Mouse (Mus musculus) embryo, embryonic 11.5 days (tissue): ENCODE measurements around the gene Ifitm1.
"Not testable (repeated sequence)": the region's sequence is repeated elsewhere in the genome, so short reads cannot be mapped to it uniquely, and the experiment has no call there.

Experiments used
- DNase-seq: peaks from one replicate; pipeline ENCODE4 v3.0.0-alpha.2; 2012; ENCODE audit warnings: low read depth, low spot score

Gene Ifitm1

DNA sequence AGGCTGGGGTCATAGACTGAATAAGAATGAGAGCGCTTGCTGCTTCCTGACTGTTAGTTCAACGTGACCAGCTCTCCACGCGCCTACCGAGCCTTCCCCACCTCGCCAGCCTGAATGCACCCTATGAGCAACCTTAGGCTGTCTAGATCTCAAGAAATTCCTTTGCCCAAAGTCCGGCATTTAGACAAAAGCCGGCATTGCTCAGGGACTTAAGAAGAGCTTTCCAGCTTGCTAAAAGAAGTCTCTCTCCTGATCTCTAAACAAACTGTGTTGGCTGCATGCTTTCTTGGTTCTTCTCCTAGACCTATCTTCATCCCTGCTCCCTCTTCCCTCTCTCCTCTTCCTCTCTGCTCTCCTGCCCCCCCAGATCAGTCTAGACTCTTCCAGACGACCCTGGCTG is 7.9 kb downstream of the Ifitm1 start:
- no peak for DNase-seq

DNA sequence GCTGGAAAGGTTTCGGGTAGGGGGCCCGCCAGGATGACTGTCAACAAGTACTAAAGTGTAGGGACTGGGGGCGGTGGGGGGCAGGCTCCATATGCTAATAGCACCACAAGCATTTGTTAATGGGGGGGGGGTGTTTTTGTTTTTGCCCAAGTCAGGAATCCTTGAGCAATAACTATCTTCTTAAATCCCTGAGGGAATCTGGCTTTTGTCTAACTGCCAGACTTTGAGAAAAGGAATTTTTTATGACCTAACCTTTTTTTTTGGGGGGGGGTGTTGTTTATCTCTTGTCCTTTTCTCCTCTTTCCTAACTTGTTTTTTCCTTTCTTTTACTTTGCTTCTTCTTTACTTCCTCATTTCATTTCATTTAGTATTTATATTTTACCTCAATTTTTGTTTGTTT is 8.4 kb downstream of the Ifitm1 start:
- DNase-seq = no peak

DNA sequence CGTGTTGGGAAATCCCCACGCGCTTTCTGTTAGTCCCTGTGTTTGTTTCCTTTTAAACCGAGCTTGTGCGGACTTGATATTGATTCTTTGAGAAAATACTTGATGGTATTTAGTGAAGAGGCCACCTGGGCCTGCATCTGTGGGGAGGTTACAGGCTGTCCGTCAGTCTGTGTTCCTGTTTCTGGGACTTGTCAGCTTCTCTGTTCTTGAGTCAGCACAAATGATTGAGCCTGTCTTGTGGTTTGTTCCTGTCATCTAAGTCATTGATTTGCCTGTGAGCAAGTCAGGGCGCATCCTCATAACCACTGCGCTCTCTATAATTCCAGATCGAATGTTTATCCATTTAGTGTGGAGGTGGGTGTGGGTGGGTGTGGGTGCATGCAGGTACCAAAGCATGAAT is 9.7 kb downstream of the Ifitm1 start:
- not testable (repeated sequence) for DNase-seq

DNA sequence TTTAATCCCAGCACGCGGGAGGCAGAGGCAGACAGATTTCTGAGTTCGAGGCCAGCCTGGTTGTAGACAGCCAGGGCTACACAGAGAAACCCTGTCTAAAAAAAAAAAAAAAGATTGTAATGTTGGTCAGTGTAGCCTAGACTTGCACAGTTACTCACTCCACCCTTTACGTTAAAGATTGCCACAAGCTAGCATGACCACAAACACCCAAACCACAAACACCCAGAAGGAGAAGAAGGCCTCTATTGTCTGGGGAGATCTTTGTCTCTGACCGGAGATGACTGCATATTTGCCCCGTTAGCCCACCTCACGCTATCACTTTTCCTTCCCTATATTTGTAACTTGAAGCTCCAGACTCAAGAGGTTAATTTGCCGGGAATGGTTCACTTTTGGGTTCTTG is 14.7 kb downstream of the Ifitm1 start:
- no peak for DNase-seq

DNA sequence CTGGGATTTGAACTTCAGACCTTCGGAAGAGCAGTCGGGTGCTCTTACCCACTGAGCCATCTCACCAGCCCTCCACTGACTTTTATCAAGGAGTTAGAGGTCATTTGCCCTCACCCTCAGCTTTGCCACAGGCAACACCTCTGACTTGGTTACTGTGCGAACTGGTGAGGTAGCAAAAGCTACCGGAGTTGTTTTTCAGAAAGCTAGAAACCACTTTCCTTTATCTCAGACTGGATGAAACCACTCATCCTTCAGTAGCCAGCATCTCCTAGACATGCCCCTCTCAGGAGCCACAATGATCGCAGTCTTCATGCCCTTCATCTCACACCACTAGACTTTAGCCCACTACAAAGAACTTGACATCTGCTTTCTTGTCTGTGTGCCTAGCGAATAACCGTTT is 15.9 kb downstream of the Ifitm1 start:
- no peak for DNase-seq

DNA sequence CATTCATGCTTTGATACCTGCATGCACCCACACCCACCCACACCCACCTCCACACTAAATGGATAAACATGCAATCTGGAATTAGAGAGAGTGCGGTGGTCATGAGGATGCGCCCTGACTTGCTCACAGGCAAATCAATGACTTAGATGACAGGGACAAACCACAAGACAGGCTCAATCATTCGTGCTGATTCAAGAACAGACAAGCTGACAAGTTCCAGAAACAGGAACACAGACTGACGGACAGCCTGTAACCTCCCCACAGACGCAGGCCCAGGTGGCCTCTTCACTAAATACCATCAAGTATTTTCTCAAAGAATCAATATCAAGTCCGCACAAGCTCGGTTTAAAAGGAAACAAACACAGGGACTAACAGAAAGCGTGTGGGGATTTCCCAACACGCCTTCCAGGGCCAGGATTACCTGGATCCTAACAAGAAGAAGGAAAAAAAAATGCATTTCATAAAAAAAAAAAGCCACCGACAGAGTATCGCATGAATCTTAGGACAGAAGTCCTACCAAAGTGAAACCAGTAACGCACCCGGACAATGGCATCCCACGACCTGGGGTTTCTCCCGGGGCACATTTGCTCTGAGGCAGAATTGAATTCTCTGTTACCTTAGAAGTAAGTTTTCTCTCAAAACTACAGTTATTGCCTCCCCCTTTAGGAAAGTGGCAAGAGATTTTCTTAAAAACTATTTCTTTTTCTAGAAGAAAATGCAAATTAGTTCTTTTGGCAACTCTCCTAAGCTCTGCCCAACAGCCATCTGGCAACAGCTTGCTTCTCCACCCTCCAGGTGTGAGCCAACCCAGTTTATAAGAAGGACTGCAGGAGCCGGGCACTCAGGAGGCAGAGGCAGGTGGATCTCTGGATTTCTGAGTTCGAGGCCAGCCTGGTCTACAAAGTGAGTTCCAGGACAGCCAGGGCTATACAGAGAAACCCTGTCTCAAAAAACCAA is 20.4 kb downstream of the Ifitm1 start:
- no peak for DNase-seq

DNA sequence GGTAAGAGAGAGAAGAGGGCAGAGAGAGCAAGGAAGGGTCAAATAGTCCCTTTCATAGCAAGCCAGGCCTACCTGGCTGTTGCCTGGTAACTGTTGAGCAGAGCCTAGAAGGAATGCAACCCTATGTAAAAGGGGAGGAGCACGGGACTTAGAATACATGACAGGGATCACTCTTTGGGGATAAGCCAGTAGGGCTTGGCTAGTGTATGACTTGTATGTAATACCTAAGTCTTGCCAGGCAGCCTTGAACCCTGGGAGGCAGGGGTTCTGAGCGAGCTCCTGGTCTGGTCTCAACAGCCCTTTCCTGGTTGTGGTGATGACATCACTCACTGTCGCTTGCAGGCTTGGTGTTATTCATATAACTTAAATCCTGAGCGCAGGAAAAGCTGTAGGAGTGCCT is 22.0 kb downstream of the Ifitm1 start:
- DNase-seq = no peak

DNA sequence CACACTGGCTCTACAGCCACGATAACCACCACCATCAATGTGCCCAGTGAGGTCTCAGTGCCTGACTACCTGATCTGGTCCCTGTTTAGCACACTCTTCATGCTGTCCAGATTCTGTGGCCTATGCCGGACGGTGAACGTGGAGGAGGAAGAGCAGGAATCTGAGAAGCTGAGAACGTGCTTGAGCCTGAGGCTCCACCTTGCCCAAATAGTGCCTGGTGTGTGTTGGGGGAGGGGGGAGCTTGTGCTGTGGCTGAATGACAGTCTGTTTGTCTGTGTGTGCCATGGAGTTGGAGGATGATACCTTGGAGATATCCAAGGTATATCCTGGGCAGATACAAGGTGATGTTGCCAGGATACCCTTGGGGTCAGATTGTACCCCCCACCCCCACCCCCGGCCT is 23.2 kb downstream of the Ifitm1 start:
- no peak for DNase-seq

DNA sequence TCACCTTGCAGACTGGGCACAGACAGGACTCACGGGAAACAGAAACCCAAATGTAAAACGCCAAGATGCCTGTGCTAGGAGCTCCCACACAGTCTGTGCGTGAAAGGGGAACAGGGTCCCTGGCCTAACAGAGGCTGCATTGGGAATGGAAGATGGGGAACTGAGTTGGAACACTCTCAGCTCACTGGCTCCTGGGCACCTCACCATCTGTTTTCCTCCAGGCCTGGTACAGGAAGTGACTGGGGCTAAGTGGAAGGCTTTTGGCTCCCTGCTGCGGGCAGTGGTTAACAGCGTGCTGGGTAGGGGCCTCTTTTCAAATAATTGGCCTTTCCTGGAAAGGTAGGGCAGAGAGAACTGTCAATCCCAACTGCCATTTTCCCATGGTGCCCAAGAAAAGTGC is 23.6 kb downstream of the Ifitm1 start:
- no peak for DNase-seq

DNA sequence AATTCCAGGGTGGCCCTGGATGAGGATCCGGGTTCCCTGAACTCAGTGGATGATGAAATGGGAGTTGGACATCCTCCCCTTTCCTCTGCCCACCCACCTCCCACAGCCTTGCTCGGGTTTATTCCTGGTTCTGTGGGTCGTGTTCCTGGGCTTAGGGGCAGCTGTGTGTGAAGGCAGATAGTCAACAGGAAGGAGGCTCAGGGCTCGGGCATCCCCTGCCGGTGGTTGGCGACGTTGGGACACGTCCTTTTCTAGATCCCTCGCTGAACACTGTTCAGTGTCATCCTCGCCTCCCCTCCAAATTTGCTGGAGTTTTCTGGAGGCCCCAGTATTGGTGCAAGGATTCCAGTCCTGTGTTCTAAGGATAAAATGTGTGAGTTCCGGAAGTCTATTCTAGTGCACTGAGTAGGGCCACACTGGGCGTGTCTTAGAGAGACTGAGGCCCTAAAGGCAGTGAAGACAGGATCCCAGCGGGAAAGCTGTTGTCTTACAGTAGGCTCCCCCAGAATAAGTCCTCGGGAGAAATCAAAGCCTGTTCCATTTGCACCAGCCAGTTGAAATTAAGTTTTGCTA is 24.2 kb downstream of the Ifitm1 start:
- DNase-seq = no peak

DNA sequence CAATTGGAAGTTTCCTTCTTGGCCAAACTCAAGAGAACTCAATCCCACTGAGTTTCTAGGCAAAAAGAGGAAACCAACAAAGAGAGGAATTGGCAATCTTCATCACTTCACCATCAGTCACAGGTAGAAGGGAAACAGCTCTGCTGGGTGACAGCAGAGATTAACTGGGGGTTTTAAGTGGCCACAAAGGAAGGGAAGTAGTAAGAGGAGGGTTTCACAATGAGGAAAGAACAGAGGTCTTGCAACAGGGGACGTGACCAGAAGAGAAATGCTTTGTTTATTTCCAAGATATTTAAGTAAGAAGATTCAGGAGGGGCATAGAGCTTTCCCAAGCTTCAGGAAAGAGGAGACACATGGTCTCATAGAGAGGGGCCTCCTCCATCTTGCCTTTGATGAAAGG is 30.8 kb downstream of the Ifitm1 start:
- DNase-seq = no peak

DNA sequence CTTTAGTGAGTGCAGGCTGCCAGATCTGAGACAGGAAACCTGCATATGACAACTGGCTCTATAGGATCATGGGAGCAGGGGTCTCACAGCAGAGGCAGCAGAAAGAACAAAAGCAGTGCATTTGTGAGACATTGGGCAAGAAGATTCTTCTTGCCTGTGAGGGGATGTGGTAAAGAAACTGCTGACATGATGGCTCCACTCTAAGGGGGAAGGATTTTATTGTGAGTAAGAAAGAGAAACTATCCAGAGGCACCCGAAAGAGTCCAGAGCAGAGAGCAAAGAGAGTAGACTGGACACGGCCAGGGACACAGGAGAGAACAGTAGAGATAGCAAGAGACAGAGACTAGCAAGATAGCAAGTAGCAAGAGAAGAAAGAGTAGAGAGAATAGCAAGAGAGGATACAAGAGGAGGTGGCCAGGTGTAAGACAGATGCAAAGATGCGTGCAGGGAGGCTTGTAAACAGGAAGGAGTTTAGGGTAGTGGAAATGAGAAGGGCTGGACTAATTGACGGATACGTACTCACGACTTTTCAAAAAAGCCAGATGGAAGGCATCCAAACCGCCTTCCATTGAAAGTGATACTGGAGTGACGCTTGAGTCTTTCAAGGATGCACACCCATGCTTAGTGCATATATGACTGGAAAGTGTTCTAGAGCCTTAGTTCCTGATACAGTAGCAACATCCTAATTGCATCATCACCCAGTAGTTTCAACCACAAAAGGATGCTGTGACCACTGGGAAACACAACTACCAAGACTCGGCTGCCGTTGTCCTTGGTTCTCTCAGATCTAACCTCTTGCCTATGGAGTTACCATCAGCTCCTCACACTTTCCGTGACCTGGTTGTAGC is 32.1 kb downstream of the Ifitm1 start:
- no peak for DNase-seq

DNA sequence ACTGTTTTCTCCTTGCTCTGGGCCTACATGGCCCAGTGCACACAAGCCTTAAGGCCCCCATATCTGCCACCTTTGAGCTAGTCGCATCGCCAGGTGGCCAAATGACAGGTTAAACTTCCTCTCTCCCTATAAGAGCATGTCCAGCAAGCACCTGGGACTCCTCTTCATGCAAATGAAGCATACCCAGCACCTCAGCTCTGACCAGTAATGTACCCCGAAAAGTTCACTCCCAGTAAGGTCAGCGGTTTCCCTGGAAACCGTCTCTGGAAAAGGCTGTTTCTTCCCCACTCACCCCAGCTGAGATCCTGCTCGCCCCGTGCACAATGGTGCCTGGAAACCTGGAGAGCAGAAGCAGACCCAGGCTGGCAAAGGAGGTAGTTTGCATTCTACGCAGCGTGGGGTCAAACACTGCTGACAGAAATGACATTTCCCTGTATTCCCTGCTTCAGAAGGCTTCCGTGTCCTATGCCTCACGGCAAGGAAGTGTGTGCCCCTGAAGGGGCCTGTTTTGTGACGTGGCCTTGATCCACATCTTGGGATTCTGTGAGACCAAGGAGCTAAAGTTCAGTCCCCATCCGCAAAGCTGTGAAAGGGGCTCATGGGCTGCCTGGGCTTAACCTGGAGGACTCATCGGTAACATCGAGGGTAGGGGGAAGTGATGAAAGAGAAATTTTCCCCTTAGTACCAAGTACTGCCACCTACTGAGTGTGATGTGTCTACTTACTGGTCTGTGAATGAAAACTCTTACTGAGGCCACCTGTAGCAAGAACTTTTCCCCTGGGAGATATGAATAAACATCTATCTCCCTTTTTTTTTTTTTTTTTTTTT is 34.1 kb downstream of the Ifitm1 start:
- DNase-seq = no peak

DNA sequence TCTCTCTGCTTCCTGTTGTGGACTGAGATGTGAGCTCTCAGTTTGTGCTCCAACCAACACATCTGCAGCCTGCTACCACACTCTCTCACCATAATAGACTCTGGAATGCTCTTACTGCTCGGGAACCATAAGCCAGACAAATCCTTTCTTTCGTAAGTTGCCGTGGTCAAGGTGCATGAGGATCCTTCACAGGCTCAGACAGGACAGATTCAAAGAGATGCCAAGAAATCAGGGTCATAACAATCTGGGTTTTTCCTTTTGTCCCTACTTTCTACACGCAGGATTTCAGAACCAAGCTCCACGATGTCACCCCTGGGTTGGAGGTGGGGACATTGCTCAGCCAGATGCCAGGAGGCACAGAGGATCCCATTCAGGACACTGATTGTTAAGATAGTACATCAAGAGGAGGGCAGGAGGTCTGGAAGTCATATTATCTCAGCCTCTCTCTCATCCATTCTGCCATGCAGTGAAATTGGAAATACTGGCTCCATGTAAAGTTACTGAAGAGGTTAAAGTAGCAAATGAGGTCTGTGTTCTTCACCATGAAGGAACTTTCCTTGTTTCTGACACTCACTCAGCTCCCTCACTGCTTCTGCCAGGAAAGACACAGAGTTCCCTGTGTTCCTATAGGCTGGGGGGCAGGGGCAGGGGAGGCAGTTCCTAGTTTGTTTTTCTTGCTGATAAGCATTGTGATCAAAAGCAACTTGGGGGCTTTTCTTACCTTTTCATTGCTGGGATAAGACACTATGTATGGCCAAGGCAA is 36.4 kb downstream of the Ifitm1 start:
- no peak for DNase-seq

DNA sequence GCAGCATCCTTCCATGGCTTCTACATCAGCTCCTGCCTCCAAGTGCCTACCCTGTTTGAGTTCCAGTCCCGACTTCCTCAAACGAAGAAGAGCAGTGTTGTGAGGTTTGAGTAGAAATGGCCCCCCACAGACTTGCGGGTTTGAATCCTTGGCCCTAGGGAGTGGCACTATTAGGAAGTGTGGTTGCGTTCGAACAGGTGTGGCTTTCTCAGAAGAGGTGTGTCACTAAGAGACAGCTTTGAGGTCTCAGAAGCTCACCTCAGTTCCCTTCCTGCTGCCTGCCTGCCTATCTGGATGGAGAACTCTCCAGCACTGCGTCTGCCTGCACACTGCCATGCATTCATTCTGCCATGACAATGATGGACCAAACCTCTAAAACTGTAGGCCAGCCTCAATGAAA is 39.4 kb downstream of the Ifitm1 start:
- DNase-seq = no peak

DNA sequence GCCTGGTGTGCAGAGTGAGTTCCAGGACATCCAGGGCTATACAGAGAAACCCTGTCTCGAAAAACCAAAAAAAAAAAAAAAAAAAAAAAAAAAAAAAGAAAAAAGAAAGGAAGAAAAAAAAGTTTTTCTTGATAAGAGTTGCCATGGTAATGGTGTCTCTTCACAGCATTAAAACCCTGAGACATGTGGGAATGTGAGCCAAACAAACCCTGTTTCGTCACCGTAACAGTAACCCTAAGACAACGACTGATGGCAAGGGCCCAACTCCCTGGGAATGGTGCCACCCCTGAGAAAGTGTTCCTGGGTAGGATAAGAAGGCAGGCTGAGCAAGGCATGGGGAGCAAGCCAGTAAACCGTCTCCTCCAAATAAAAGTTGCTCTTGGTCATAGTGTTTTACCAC is 39.9 kb downstream of the Ifitm1 start:
- no peak for DNase-seq

DNA sequence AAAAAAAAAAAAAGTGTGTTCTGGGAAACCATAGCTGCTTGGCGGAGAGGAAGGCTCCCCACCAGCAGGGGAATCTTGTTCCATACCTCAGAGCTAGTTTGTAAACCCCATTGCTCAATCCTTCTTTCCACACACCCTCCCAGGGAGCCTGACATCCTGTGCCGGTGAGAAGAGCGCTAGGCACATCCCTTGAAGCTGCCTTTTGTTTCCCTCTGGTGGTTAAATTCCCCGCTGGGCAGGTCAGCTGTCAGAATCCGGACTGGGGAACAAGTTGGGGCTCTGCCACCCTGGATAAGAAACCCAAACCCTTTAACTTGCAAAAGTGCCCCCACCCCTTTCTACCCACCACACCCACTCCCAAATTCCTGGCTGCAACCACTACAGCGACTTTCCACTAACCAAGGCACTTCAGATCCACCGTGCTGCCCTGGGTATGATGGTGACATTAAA is 41.3 kb downstream of the Ifitm1 start:
- DNase-seq = no peak

DNA sequence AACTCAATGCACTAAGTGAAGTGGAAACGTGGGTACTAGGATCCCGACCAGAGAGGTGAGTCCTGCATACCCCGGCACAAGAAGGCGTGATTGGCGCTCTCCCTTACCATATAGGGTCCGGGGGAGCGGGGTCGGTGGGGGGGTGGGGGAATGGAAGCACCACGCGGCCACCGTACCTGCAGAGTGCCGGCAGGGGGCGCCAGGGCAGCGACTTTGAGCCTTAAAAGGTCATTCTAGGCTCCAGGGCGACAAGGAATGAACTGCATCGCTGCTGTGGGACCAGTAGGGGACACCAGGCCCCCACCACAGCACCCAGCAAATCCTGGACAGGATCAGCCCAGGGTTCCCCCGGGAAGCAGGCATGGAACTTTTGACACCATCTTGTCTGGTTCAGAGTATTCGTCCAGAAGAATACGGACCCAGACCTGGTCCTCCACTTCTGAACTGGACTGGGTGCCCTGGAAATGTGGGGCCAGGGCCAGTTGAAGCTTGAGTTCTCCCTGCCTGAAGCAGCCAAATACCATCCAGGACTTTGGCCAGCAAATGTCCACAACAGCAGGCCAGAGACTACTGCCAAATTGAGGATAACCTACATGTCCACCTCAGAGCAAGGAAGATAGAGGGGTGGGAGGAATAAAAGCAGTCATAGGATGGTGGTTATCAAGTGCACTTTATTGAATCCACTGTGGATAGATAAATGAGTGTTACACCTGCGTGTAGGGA is 42.1 kb downstream of the Ifitm1 start:
- DNase-seq = peak; percentile 63

DNA sequence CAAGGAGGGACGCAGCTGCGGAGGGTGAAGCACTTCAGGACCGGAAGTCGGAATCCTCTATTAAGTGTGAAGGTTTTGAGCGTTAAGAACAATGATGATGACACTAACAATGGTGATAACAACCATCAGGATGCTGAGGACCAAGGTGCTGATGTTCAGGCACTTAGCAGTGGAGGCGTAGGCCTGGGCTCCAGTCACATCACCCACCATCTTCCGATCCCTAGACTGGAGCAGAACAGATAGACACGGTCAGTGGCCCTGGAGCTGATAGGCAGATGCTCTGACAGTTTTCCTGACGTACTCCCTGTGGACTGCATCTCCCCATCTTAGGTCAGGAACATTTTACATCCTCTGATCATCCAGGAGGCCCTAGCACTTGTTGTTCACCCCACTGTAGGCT is 42.6 kb downstream of the Ifitm1 start:
- DNase-seq = no peak

DNA sequence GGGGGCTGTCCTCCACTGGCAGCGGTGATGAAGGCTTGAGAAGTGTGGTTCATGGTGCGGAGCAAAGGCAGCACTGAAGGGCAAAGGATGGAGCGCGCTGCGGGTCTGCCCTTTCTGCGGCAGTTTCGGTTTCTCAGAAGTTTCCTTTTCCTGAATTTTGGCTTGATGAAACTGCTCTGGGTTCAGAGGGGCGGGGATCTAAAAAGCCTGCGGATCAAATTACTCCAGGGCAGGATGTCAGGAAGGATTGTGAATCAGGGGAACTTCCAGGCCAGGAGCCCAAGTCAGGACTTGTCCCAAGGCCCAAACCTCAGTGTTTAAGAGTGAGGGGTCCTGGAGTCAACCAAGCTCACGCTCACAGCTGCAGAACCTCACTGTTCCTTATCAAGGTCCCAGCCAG is 43.6 kb downstream of the Ifitm1 start, which contains the start of gene Ifitm3:
TSS of gene Ifitm3 (minus strand) at position 178 of the 400 bp plus-strand sequence.
- DNase-seq = no peak
